Mouse (Mus musculus) forebrain, embryonic 10.5 days (tissue): Measurements from ENCODE around the gene Mul1. TPM values are rescaled to one million over a fixed set of nuclear protein-coding genes. Genes with fewer than 3 reads are reported as not detected.

ENCODE experiments used
- DNase-seq: peaks from one replicate; pipeline ENCODE4 v3.0.0-alpha.2; 2017; ENCODE audit warnings: low spot score; ENCODE audit errors: extremely low spot score
- H3K27ac ChIP-seq: fragments of 300-500 bp; sonication (generic); 2 replicates; pipeline ENCODE4 v1.5.1; 2016; ENCODE audit warnings: mild to moderate bottlenecking
- H3K27me3 ChIP-seq: fragments of 300-500 bp; sonication (generic); 2 replicates; pipeline ENCODE4 v1.6.1; 2016; ENCODE audit warnings: mild to moderate bottlenecking; ENCODE audit not compliant: poor library complexity, severe bottlenecking
- H3K36me3 ChIP-seq: fragments of 300-500 bp; sonication (generic); replicated peaks from 2 replicates; pipeline ENCODE4 v1.6.1; 2016; ENCODE audit warnings: mild to moderate bottlenecking, moderate library complexity
- H3K4me1 ChIP-seq: fragments of 300-500 bp; sonication (generic); 2 replicates; pipeline ENCODE4 v1.6.1; 2016
- H3K4me3 ChIP-seq: fragments of 300-500 bp; sonication (generic); 2 replicates; pipeline ENCODE4 v1.5.1; 2016; ENCODE audit warnings: mild to moderate bottlenecking, moderate library complexity
- H3K9me3 ChIP-seq: fragments of 300-500 bp; sonication (generic); 2 replicates; pipeline ENCODE4 v1.6.1; 2016; ENCODE audit warnings: mild to moderate bottlenecking, moderate library complexity
- WGBS: fragments of 180-500 bp; shearing (Covaris S2); methylation state at CpG from one replicate; pipeline ENCODE4 v1.1.7; 2016; 5-methylcytosine and 5-hydroxymethylcytosine counted together
- polyA plus RNA-seq: library from polyadenylated mRNA; unstranded; fragments of >200 nt; fragmentation: Nextera tagmentation; extraction: Ambion mirVana; gene quantifications from 2 replicates; pipeline ENCODE4 v1.2.1, GENCODE M21; 2016

Mul1 gene
- polyA plus RNA-seq: 21.2 and 22.7 TPM in 2 replicates

GRCm38 (mm10) chr4:138434347-138435316, at the start of gene Mul1:
Gene Mul1, plus strand, starts transcription at chr4:138434671.
- Histone ChIP-seq H3K4me1 (peaks cover 22% of the 10 kb centered on the region), H3K36me3 (peaks cover 38% of the 10 kb centered on the region), H3K4me3 (peak within 1 kb of the TSS; percentile 96), H3K27ac (peak within 1 kb of the TSS; percentile 88), H3K9me3 (no peaks in the 10 kb centered on the region), H3K27me3 (0 out of 2 replicates have a peak, but pooled peaks cover 6% of the 10 kb centered on the region)
- peak; percentile 97 for DNase-seq
- WGBS: under 1% methylated on average over 64 of the region's 64 CpGs

GRCm38 (mm10) chr4:138393703-138394102, 40.8 kb upstream of the Mul1 start:
- Histone ChIP-seq H3K36me3 (no peaks in the 10 kb centered on the region), H3K4me1 (peaks cover 23% of the 10 kb centered on the region), H3K27ac (no peak overlapping the region), H3K4me3 (no peak overlapping the region), H3K9me3 (no peaks in the 10 kb centered on the region), H3K27me3 (peaks cover 86% of the 10 kb centered on the region)
- no peak for DNase-seq
- 66% methylated on average over 7 of the region's 7 CpGs for WGBS

GRCm38 (mm10) chr4:138395087-138395970, 39.1 kb upstream of the Mul1 start:
- Histone ChIP-seq H3K27ac (no peak overlapping the region), H3K36me3 (no peaks in the 10 kb centered on the region), H3K27me3 (peaks cover 97% of the 10 kb centered on the region), H3K4me3 (peak overlapping the region; percentile 49), H3K9me3 (no peaks in the 10 kb centered on the region), H3K4me1 (peaks cover 23% of the 10 kb centered on the region)
- WGBS: under 1% methylated on average over 103 of the region's 103 CpGs
- DNase-seq: no peak

GRCm38 (mm10) chr4:138395971-138396645, 38.4 kb upstream of the Mul1 start, which contains the start of gene Fam43b:
Gene Fam43b, minus strand, starts transcription at chr4:138396528.
- peak; percentile 30 for DNase-seq
- H3K27me3 ChIP-seq: peaks cover 94% of the 10 kb centered on the region
- no peaks in the 10 kb centered on the region for H3K36me3 ChIP-seq
- H3K4me1 ChIP-seq: peaks cover 23% of the 10 kb centered on the region
- peak within 1 kb of the TSS; percentile 49 for H3K4me3 ChIP-seq
- H3K27ac ChIP-seq: no peak within 1 kb of the TSS
- WGBS: under 1% methylated on average over 46 of the region's 46 CpGs
- H3K9me3 ChIP-seq: no peaks in the 10 kb centered on the region

GRCm38 (mm10) chr4:138396711-138397110, 37.8 kb upstream of the Mul1 start:
- H3K4me3 ChIP-seq: peak overlapping the region; percentile 49
- no peaks in the 10 kb centered on the region for H3K36me3 ChIP-seq
- H3K27ac ChIP-seq: no peak overlapping the region
- WGBS: 5% methylated on average over 8 of the region's 8 CpGs
- DNase-seq: no peak
- no peaks in the 10 kb centered on the region for H3K9me3 ChIP-seq
- H3K4me1 ChIP-seq: peaks cover 23% of the 10 kb centered on the region
- H3K27me3 ChIP-seq: peaks cover 88% of the 10 kb centered on the region

GRCm38 (mm10) chr4:138404806-138405205, 29.7 kb upstream of the Mul1 start:
- Histone ChIP-seq H3K4me1 (no peaks in the 10 kb centered on the region), H3K27me3 (peaks cover 13% of the 10 kb centered on the region), H3K9me3 (no peaks in the 10 kb centered on the region), H3K36me3 (no peaks in the 10 kb centered on the region), H3K27ac (no peak overlapping the region), H3K4me3 (no peak overlapping the region)
- no peak for DNase-seq
- WGBS: 2% methylated on average over 2 of the region's 2 CpGs

- Histone ChIP-seq H3K27me3 (peaks cover 30% of the 10 kb centered on the region), H3K4me3 (no peak overlapping the region), H3K4me1 (no peaks in the 10 kb centered on the region; the same call in 1 of the 2 replicates), H3K9me3 (no peaks in the 10 kb centered on the region), H3K27ac (no peak overlapping the region), H3K36me3 (no peaks in the 10 kb centered on the region)
- DNase-seq: no peak
- 85% methylated on average over 12 of the region's 13 CpGs for WGBS
Measured at GRCm38 (mm10) chr4:138407479-138408194, 26.8 kb upstream of the Mul1 start.

- no peak overlapping the region for H3K4me3 ChIP-seq
- H3K27ac ChIP-seq: no peak overlapping the region
- no peaks in the 10 kb centered on the region for H3K36me3 ChIP-seq
- no peaks in the 10 kb centered on the region for H3K9me3 ChIP-seq
- H3K27me3 ChIP-seq: peaks cover 58% of the 10 kb centered on the region
- WGBS: 22% methylated on average over 5 of the region's 5 CpGs
- peaks cover 10% of the 10 kb centered on the region; the same call in 1 of the 2 replicates for H3K4me1 ChIP-seq
- DNase-seq: no peak
Measured at GRCm38 (mm10) chr4:138411011-138411410, 23.5 kb upstream of the Mul1 start.

- H3K27ac ChIP-seq: no peak overlapping the region
- no peaks in the 10 kb centered on the region for H3K36me3 ChIP-seq
- no peaks in the 10 kb centered on the region for H3K9me3 ChIP-seq
- WGBS: 68% methylated on average over 7 of the region's 7 CpGs
- no peak for DNase-seq
- H3K4me1 ChIP-seq: peaks cover 10% of the 10 kb centered on the region; the same call in 1 of the 2 replicates
- peaks cover 61% of the 10 kb centered on the region for H3K27me3 ChIP-seq
- H3K4me3 ChIP-seq: no peak overlapping the region
Measured at GRCm38 (mm10) chr4:138411504-138412121, 22.9 kb upstream of the Mul1 start.

GRCm38 (mm10) chr4:138414725-138415124, 19.7 kb upstream of the Mul1 start:
- Histone ChIP-seq H3K4me3 (no peak overlapping the region), H3K4me1 (peaks cover 18% of the 10 kb centered on the region), H3K36me3 (no peaks in the 10 kb centered on the region), H3K27me3 (peaks cover 66% of the 10 kb centered on the region), H3K27ac (no peak overlapping the region), H3K9me3 (no peaks in the 10 kb centered on the region)
- WGBS: 37% methylated on average over 6 of the region's 6 CpGs
- DNase-seq: no peak

GRCm38 (mm10) chr4:138415991-138416390, 18.5 kb upstream of the Mul1 start:
- Histone ChIP-seq H3K9me3 (no peaks in the 10 kb centered on the region), H3K4me1 (peaks cover 18% of the 10 kb centered on the region), H3K27ac (no peak overlapping the region), H3K27me3 (peaks cover 58% of the 10 kb centered on the region), H3K4me3 (no peak overlapping the region), H3K36me3 (no peaks in the 10 kb centered on the region)
- WGBS: 75% methylated on average over 3 of the region's 3 CpGs
- DNase-seq: no peak
